ENCODE assay signal across 9 mouse cellular contexts in genomic region chr8:105446127-105446552, GRCm38 (mm10). TPM values are rescaled to one million over a fixed set of nuclear protein-coding genes. Genes with fewer than 3 reads are reported as not detected.
DNase-seq lines count a peak whose midpoint lies in the region; ATAC-seq and TF ChIP-seq lines count a peak whose summit lies in the region.
"Had no signal": no experiment of that assay in that cellular context is flagged by ENCODE, and none has a peak within 500 bp of the region (broad histone marks: within the 10 kb centered on the region; RNA-seq: fewer than 3 reads in every experiment).

No protein-coding gene starts in this region.

- no peaks in the 10 kb centered on the region for H3K79me2 ChIP-seq in C2C12 (ENCODE audit: control insufficient read depth, insufficient read depth)

- TF ChIP-seq CTCF in C2C12 (IDR thresholded peaks at IDR 0.05; ENCODE audit: control insufficient read depth, insufficient read depth, insufficient read length): no peak

- peaks cover 7% of the 10 kb centered on the region for H3K27me3 ChIP-seq in C2C12 (ENCODE audit: control insufficient read depth, insufficient read depth, insufficient read length)
- H3K27me3 ChIP-seq: limb, embryonic 15.5 days had no signal

- no peaks in the 10 kb centered on the region for H3K79me3 ChIP-seq in C2C12 (ENCODE audit: low read depth)

- intact Hi-C loops in gastrocnemius, postnatal 14 days (cut with DNase I; ENCODE audit: low total_unique reads): no loop called here

- H3K4me3 ChIP-seq in C2C12 (ENCODE audit: insufficient read depth, poor library complexity, severe bottlenecking): no peak overlapping the region
- H3K4me3 ChIP-seq: limb, embryonic 15.5 days had no signal

- no peaks in the 10 kb centered on the region for H3K36me3 ChIP-seq in C2C12 (ENCODE audit: control insufficient read depth, insufficient read depth)
- H3K36me3 ChIP-seq: limb, embryonic 15.5 days had no signal

- peak; percentile 66 to 67 for DNase-seq in cerebellum, postnatal 14 days
- DNase-seq in cerebellum, adult 9-10 months: no peak
- peak; percentile 64 for DNase-seq in gastrocnemius, postnatal 14 days
- DNase-seq in mesoderm, embryonic 11.5 days (ENCODE audit: low read depth, low spot score): peak; percentile 81
- DNase-seq in right cerebral cortex, postnatal 36 days (ENCODE audit: low spot score in 2 of 2): no peak
- no peak for DNase-seq in urinary bladder, postnatal 14 days (ENCODE audit: low spot score)

- no peak overlapping the region for H3ac ChIP-seq in C2C12 (ENCODE audit: control insufficient read depth, insufficient read length, low read depth)

- no peak for ATAC-seq in granulocyte monocyte progenitor cell, adult 5-6 weeks (replicated peaks; ENCODE audit: poor library complexity, severe bottlenecking)

TF ChIP-seq in C2C12, 6 proteins besides CTCF, POLR2A, EP300 and RAD21:
- TF ChIP-seq MYOD1 (IDR thresholded peaks at IDR 0.05; ENCODE audit: control insufficient read depth, insufficient read length, low read depth) (no peak), MYOG (IDR thresholded peaks at IDR 0.05; ENCODE audit: control insufficient read depth, extremely low read depth, insufficient read length) (no peak), USF1 (IDR thresholded peaks at IDR 0.05; ENCODE audit: low read depth) (peak; percentile 76)
TF ChIP-seq in C2C12: peak in this region for 1.

RNA-seq across cellular contexts. Expression of gene Tppp3, which starts 25.2 kb away (rescaled TPM):
- polyA plus RNA-seq in C2C12 (2012; fragmentation: generic; extraction: Trizol): 219 TPM
- total RNA-seq in gastrocnemius, postnatal 14 days (2021): 100 to 1,000 TPM; 191 to 254 TPM
- not detected in 2 replicates for total RNA-seq in granulocyte monocyte progenitor cell, adult 5-6 weeks (2014; fragmentation: Nextera tagmentation)
- total RNA-seq in granulocyte monocyte progenitor cell, adult 5-6 weeks (2017): not detected in 2 replicates

RNA-seq across cellular contexts. Expression of gene Lrrc36, which starts 32.8 kb away (rescaled TPM):
- not detected for polyA plus RNA-seq in C2C12 (2012; fragmentation: generic; extraction: Trizol)
- total RNA-seq in gastrocnemius, postnatal 14 days (2021): under 1 TPM; 0.53 to 0.97 TPM
- 0.36 TPM in 1 of 2 replicates, not detected in the other for total RNA-seq in granulocyte monocyte progenitor cell, adult 5-6 weeks (2014; fragmentation: Nextera tagmentation)
- total RNA-seq in granulocyte monocyte progenitor cell, adult 5-6 weeks (2017): not detected in 2 replicates

RNA-seq across cellular contexts. Expression of gene Kctd19, which starts 32.8 kb away (rescaled TPM):
- 0.01 TPM for polyA plus RNA-seq in C2C12 (2012; fragmentation: generic; extraction: Trizol)
- under 1 TPM in 1 of 2 experiments, not detected in 1; 0.21 TPM for total RNA-seq in gastrocnemius, postnatal 14 days (2021)
- total RNA-seq in granulocyte monocyte progenitor cell, adult 5-6 weeks (2014; fragmentation: Nextera tagmentation): not detected in 2 replicates
- total RNA-seq in granulocyte monocyte progenitor cell, adult 5-6 weeks (2017): not detected in 2 replicates
- polyA plus RNA-seq: limb, embryonic 15.5 days had no signal

RNA-seq across cellular contexts. Expression of gene Zdhhc1, which starts 50.6 kb away (rescaled TPM):
- 8.8 TPM for polyA plus RNA-seq in C2C12 (2012; fragmentation: generic; extraction: Trizol)
- 10 to 100 TPM; 10.1 to 11.2 TPM for total RNA-seq in gastrocnemius, postnatal 14 days (2021)
- total RNA-seq in granulocyte monocyte progenitor cell, adult 5-6 weeks (2014; fragmentation: Nextera tagmentation): 1.8 and 10.4 TPM in 2 replicates
- total RNA-seq in granulocyte monocyte progenitor cell, adult 5-6 weeks (2017): 3.6 and 4.6 TPM in 2 replicates

Comparison
In these comparisons a context has a peak if more than half of its experiments do, and no peak if none do; other contexts are left out.
1. DNase-seq: peak in cerebellum, postnatal 14 days (2 of 2), gastrocnemius, postnatal 14 days (single experiment) and mesoderm, embryonic 11.5 days (single experiment); none in cerebellum, adult 9-10 months (single experiment), right cerebral cortex, postnatal 36 days (0 of 2) and urinary bladder, postnatal 14 days (single experiment).
2. RNA of gene Tppp3, which starts 25.2 kb away (total RNA-seq): 191 to 254 TPM in gastrocnemius, postnatal 14 days; not detected in granulocyte monocyte progenitor cell, adult 5-6 weeks; every median in the first group is over 100 times any median in the second.